Mouse (Mus musculus) left cerebral cortex, adult 11 months (tissue): ENCODE data around the gene 1500009L16Rik.

ENCODE experiments used
- DNase-seq: peaks from one replicate; pipeline ENCODE4 v3.0.0; 2022; ENCODE audit warnings: low spot score

The 1500009L16Rik gene

DNA sequence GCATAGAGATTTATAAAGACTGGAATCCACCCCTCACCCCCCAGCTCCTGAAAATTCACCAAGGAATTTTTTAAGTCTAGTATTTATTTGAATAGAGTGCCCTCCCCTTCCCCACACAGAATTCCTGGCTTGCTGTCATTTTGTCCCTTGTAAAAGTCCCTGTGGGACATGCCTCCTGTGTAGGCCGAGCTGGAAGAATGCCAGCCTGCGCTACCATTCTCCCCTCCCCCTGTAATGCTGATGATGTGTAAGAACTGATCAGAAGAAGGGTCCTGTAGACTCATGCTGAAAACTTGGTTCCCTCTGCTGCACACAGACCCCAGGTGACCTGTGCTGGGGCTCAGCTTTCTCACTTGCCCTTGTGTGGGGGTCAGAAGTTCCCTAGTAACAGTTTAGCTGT lies 37.9 kb downstream of the 1500009L16Rik start:
- no peak for DNase-seq

DNA sequence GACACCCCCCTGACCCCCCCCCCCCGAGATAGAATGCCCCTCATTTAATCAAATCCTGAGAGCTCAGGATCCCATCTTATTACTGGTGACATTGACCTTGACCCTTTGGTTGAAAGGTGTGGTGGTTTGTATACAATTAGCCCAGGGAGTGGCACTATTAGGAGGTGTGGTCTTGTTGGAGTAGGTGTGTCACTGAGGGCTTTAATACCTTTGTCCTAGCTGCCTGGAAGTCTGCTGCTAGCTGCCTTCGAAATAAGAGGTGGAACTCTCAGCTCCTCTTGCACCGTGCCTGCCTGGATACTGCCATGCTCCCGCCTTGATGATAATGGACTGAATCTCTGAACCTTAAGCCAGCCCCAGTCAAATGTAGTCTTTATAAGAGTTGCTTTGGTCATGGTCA lies 41.2 kb downstream of the 1500009L16Rik start:
- no peak for DNase-seq

DNA sequence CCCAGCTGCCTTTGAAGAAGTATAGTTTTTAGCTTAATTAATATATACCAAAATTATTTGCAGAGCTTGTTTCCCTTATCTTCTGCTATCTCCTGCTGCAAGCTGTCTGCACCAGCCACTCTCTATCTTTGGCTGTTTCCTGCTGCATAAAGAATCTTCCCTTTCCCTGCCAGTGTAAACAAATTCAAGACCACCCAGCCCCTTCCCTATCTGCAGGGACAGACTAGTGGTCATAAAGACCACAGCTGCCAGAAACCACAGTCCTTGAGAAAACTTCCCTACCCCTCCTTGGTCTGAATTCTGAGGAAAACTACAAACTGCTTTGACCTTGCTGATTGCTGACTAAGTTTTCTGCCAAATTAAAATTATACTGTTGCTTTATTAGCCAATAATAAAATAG lies 44.2 kb downstream of the 1500009L16Rik start:
- no peak for DNase-seq

DNA sequence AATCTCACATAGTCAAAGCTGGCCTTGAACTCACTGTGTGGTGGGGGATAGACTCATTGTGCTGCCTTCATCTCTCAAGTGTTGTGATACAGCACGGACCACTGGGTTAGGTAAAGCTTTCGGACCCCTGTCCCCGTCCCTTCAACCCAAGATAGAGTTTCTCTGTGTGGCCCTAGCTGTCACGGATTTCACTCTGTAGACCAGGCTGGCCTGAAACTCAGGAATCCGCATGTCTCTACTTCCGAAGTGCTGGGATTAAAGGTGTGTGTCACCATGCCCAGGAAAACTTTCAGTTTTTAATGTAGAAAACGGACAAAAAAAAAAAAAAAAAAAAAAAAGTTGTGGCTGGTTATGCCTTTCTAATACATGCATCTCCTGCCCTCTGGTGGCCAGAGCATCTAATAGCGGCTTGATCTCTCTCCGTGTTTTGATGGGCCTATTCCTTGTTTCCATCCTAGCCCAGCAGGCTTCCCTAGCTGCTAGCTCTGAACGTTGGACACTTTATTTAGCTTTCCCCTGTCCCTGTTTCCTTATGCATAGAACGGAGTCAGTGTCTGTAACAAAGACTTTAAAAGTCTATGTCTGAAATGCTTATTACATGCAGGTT lies 53.7 kb downstream of the 1500009L16Rik start:
- peak; percentile 50 for DNase-seq

DNA sequence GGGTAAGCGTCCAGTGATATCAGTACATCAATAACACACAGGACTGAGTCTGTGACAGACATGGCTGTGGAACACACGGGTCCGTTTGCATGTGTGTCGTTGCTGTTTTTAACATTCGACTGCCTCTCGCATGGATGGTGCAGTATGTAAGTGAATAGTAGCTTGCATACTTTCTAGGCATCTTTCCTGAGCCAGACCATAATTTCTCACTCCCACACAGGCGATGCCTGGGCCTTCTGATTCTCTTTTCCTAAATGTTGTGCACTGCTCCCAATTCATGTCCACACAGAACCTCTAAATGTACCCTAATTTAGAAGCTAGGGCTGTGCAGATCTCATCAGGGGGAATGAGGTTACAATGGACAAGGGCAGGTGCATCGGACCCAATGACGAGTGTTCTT lies 54.6 kb downstream of the 1500009L16Rik start:
- DNase-seq, result no peak

DNA sequence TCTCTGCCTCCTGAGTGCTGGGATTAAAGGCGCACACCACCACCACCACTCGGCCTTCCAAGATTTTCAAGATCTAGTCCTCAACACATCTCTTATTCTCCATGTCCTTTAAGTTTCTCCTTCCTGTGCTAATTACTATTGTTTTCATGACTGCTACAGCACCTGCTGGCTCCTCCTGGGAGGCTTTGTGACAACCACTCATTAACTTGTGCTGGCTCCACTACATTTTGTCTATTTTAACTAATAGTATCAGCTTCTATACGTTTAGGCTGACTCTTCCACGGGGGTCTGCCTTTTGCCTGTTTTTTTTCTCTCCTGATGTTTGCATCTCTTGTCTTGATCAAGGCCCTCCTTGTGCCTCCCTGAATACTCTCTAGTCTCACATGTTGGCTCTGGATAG lies 59.2 kb downstream of the 1500009L16Rik start:
- DNase-seq, result no peak

DNA sequence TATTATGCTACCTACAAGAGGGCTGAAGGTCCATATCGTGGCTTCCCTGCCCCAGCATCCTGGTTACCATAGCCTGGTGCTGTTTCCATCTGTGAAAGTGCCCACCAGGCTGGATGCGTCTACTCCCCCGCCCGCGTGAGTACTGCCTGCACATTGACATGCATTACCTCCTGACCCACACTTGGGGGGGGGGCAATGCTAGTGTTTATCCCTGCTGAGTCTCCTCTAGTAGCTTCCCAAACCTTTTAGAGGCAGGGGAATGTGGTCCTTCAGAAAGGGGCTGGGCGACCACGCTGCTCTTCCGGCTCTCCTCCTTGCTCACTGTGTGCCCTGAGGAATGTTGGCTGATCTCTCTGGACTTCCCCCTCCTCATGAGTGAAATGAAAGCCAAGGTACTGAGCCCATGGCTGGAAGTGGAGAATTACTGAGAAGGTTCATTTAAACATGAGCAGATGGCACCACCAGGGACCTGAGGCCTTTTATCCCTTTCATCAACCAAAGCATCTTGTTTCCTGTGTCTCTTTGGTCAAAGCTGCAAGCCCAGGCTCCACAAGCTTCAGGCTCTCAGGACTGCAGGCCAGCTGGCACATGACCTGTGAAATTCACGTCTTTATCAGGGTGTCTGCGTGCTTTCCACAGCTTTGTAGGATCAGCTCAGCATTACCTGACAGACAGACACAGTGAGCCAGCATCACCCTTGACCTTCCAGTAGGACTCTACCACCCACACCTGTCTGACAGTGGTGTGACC lies 59.9 kb downstream of the 1500009L16Rik start:
- no peak for DNase-seq

DNA sequence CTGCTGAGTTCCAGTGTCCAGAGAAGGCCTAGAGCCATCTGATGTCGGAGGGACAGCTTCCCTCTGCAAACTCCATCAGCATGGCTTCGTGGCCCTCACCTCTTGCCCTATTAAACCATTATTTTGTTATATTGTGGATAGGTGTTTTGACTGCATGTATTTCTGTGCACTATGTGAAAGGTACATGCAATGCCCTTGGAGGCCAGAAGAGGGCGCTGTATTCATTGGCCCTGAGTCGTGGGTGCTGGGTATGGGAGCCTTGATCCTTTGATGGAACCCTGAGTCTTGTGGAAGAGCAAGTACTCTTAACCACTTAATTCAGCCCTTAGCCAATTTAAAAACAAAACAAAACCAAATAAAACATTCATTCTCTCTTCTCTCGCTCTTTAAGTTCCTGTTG lies 62.3 kb downstream of the 1500009L16Rik start:
- no peak for DNase-seq

DNA sequence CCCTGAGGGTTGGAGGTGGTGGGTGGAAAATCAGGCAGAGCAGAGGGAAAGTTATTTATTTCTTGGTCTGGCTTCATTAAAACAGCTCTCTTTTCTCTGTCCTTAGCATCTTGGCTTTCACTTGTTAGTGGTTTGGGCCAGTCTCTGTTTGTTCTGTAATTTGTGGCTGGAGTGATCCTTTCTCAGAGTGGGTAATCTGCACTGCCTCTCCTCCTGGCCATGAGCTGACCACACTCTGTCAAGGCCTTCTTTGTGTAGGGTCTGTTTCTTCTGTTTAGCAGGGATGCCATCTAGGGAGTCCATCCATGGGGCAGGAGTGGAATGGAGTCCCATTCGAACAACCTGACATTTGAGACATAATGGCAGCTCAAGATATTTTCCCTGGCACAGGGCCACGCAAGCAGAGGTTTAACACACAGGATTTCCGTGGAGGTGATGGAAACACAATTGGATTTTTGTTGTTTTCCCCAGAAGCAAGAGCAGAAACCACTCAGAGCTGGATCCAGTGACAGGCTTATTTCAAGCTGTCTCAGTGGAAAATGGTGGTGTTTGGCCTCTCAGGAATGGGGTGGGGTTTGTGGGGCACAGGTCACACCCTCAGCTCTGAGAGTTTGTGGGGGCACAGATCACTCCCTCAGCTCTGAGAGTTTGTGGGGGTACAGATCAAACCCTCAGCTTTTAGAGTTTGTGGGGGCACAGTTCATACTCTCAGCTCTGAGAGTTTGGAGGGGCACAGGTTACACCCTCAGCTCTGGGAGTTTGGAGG lies 63.1 kb downstream of the 1500009L16Rik start:
- DNase-seq, result no peak

DNA sequence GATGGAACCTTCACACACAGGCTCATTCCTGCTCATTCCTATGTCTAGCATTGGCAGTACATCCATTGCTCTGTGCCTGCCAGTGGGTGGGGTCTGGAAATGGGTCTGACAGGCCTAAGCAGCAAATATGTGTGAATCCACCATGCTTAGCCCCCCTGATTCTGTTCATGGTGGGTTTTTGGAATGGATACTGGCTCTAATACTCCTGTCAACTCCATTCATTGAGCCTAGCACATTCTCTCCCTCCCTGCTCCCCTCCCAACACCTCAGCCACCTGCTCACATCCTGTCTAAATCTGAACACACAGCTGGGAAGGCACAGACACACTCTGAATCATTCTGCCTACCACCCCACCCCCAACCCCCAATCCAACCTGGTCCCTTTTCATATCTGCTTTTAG lies 72.4 kb downstream of the 1500009L16Rik start:
- no peak for DNase-seq

DNA sequence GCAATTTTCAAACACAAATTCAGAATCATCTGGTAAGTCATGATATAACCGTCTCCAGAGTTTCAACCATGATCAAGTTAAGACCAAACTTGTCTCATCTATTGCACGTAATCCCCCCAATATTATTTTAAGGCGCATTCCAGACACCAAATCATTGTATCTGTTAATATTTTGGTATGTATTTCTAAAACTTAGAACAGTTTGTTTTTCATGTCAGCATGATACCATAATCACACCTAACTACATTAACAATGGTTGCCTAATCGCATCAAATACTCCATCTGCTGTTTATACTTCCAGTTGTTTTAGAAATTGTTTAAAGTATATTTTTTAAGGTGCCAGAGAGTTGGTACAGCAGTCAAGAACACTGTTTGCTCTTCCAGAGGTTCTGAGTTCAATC lies 72.8 kb downstream of the 1500009L16Rik start:
- no peak for DNase-seq

DNA sequence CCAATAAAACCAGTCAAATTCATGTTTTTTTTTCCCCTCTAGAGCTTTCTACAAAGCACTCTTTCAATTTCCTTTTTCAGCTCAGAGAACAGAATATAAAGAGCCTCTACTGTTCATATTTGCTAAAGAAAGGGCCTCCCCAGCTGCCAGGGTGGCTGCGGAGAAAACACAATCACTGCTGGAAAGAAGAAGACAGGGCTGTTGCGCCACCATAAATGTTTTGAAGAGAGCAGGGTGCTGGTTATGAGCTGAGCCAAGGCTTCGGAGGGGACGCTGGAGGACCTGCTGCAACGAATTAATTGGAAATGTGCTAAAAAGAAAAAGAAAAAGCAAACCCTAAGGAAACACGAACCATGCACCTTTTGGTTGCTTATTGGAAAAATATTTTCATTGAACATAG lies 81.4 kb downstream of the 1500009L16Rik start:
- no peak for DNase-seq

DNA sequence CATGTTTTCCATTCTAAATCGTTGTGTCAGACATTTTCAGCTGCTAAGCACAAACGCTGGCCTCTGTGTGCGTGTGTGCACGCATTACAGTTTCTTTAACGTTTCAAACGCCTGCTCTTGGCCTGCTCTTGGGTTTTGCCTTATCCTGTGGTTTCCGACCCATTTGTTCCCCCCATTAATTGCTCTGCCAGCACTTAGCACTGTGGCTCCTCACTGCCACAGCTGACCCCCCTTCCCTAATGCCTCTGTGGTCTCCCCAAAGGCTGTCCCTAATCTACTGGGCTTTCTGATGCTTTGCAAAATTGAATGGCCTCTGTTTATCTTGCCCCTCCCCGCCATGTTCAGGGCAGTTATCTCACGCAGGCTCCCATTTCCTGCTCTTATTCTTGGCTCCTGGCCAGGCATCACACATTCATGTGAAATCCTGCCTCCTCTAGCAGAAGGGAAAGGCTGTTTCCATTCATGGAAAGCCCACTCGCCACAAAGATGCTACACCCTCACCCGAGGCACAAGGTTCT lies 82.6 kb downstream of the 1500009L16Rik start:
- DNase-seq, result no peak

DNA sequence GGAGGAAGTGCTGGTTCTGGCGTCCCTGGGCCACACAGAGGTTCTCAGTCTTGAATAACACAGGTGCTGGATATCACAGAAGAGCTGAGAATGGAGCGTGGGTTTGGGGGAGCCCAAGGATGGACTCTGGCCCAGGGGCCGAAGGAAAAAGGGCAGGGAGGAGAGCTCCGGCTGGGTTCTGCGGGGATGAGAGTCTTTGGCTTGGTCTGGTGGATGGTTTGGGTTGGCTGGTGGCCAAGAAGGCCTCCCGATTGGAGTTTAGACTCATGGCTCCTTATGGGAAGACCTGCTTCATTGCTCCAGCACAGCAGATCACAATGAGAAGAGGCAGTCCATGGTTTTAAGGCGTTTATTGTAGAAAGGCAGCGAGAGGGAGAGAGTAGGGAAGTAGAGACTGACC lies 84.6 kb downstream of the 1500009L16Rik start:
- no peak for DNase-seq
